Mouse (Mus musculus) liver, adult 2 months (tissue): ENCODE measurements around the gene Glis2. TPM values are rescaled to one million over a fixed set of nuclear protein-coding genes. Genes with fewer than 3 reads are reported as not detected.

Source experiments
- DNase-seq: peaks from one replicate; pipeline ENCODE4 v3.0.0-alpha.2; 2011; ENCODE audit warnings: low read depth, low spot score; ENCODE audit errors: extremely low read depth
- H3K27ac ChIP-seq: fragments of 200-500 bp; replicated peaks from 2 replicates; pipeline ENCODE4 v1.5.1; 2012; ENCODE audit warnings: low read depth, mild to moderate bottlenecking, control low read depth, inconsistent platforms, low read length; ENCODE audit not compliant: insufficient read depth
- H3K27me3 ChIP-seq: fragments of 200-500 bp; 2 replicates; pipeline ENCODE4 v1.6.1; 2012; ENCODE audit warnings: mild to moderate bottlenecking, moderate library complexity, low read length, inconsistent platforms; ENCODE audit not compliant: control insufficient read depth, insufficient read depth
- H3K36me3 ChIP-seq: fragments of 200-500 bp; 2 replicates; pipeline ENCODE4 v1.6.1; 2012; ENCODE audit warnings: low read length, inconsistent platforms; ENCODE audit not compliant: control insufficient read depth, insufficient read depth
- H3K4me1 ChIP-seq: fragments of 200-500 bp; 2 replicates; pipeline ENCODE4 v1.6.1; 2011; ENCODE audit warnings: low read length; ENCODE audit not compliant: control insufficient read depth, insufficient read depth
- H3K4me3 ChIP-seq: fragments of 200-500 bp; 2 replicates; pipeline ENCODE4 v1.5.1; 2011; ENCODE audit warnings: low read depth, mild to moderate bottlenecking, control low read depth, low read length, moderate library complexity; ENCODE audit not compliant: insufficient read depth
- H3K79me2 ChIP-seq: fragments of 200-500 bp; 2 replicates; pipeline ENCODE4 v1.6.1; 2012; ENCODE audit warnings: inconsistent platforms, mild to moderate bottlenecking, low read length, moderate library complexity; ENCODE audit not compliant: control insufficient read depth, insufficient read depth
- H3K9ac ChIP-seq: fragments of 200-500 bp; 2 replicates; pipeline ENCODE4 v1.6.1; 2012; ENCODE audit warnings: low read depth, mild to moderate bottlenecking, control low read depth, inconsistent platforms, low read length
- CTCF ChIP-seq: fragments of 200-500 bp; IDR thresholded peaks from 2 replicates; pipeline ENCODE4 v1.5.1; 2011; ENCODE audit warnings: low read depth, low read length, control low read depth
- POLR2A ChIP-seq: fragments of 200-500 bp; IDR thresholded peaks from 2 replicates; pipeline ENCODE4 v1.6.1; 2011; ENCODE audit warnings: low read length, control low read depth; ENCODE audit not compliant: insufficient read depth; ENCODE audit errors: extremely low read depth
- WGBS: fragments of 180-500 bp; shearing (Covaris S2); methylation state at CpG from one replicate; pipeline ENCODE4 v1.1.7; 2018; 5-methylcytosine and 5-hydroxymethylcytosine counted together
- polyA plus RNA-seq: library from polyadenylated mRNA; depleted of rRNA; stranded (reverse); fragments of >200 nt; gene quantifications from 2 replicates; pipeline ENCODE4 v1.2.3, GENCODE M21; 2012
- total RNA-seq: library from RNA; depleted of rRNA; stranded (reverse); fragments of >200 nt; gene quantifications from 2 replicates; pipeline ENCODE4 v1.2.3, GENCODE M21; 2014

Gene Glis2
- total and polyA plus RNA-seq, 2 experiments: 0.55 to 2.5 TPM

DNA sequence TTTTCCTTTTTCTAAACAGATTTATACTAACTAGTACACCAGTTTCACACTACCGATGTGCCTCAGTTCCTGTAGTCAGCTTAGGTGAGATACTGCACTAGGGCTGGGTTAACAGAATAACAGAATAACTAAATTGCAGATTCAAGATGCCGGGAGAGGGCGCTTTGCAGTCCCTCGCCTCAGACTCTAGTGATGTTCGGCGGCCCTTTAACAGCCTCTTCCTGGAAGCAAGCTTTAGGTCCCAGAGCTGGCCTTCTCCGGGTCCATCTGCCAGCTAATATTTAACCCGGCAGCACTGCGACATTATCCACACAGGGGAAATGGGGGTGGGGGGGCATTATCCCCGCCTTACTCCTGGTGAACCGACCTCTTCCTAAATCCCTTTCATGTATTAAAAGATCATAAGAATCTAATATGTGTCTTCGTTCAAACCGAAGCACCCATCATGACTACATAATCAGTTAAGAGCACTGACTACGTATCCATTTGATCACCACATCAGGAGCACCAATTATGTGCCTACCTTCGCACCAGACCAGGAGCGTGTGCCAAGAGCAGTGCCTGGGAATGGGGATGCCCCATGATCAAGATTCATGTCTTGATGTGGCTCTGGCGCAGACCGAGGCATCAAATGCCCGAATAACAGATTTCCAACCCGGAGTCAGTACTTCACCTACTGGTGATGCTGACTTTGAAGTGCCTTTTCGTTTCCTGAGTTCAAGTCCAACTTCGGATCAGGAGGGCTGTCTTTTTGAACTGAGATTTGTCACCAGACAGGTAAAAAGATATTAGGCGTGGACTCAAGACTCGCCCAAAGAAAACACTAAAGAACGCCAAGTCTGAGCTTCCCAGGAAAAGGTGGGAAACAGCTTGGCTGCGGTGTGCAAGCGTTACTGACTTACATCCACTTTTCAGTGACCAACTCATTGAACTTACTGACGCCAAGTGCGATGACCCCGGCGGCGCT is 1.3 kb upstream of the Glis2 start:
- no peak for TF ChIP-seq POLR2A
- TF ChIP-seq CTCF: peak; percentile 63
- H3K4me1 ChIP-seq: peaks cover 5% of the 10 kb centered on the region
- H3K4me3 ChIP-seq: peak overlapping the region; percentile 61; the same call in 1 of the 2 replicates
- H3K9ac ChIP-seq: peak overlapping the region; percentile 58
- 17% methylated on average over 32 of the region's 32 CpGs for WGBS
- DNase-seq: peak; percentile 24
- H3K36me3 ChIP-seq: no peaks in the 10 kb centered on the region
- H3K79me2 ChIP-seq: no peaks in the 10 kb centered on the region
- 0 out of 2 replicates have a peak, but pooled peaks cover 5% of the 10 kb centered on the region for H3K27me3 ChIP-seq
- H3K27ac ChIP-seq: peak overlapping the region; percentile 38

DNA sequence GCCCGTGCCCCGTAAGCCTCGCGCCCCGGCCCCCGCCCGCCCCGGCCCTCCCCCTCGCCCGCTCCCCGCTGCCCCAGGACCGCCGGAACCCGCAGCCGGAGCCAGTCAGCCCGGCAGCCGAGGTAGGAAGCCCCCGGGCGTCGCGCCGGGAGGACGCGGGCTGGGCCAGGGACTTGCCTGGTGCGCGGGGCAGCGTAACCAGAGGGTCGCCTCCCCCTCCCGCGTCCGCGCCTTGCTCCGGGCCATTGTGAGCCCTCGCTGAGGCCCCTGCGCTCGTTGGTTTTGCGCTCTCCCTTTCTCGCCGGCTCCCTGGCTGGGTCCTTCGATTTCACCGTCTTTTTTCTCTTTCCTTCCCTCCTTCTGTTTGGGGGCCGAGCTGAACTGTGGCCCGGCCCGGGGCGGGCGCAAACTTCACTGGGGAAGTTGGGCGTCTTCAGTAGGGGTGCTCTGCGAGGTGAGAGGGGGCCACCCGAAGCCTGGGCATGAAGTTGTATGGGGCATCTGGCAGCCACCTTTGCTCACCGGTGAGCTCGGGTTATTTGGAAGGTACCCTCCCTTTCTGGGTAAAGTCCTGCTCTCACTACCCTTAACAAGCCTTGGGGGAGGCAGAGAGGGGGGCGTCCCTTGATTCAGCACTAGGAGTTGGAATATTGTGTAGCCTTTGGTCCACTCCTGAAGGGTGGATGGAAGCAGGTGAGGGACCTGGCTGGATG is 457 bp downstream of the Glis2 start:
- WGBS: 6% methylated on average over 52 of the region's 52 CpGs
- no peaks in the 10 kb centered on the region for H3K79me2 ChIP-seq
- H3K36me3 ChIP-seq: no peaks in the 10 kb centered on the region
- 0 out of 2 replicates have a peak, but pooled peaks cover 5% of the 10 kb centered on the region for H3K27me3 ChIP-seq
- H3K4me1 ChIP-seq: peaks cover 5% of the 10 kb centered on the region
- H3K9ac ChIP-seq: peak overlapping the region; percentile 63
- H3K4me3 ChIP-seq: peak overlapping the region; percentile 61; the same call in 1 of the 2 replicates
- DNase-seq: no peak
- TF ChIP-seq POLR2A (no peak), CTCF (no peak)
- H3K27ac ChIP-seq: no peak overlapping the region

DNA sequence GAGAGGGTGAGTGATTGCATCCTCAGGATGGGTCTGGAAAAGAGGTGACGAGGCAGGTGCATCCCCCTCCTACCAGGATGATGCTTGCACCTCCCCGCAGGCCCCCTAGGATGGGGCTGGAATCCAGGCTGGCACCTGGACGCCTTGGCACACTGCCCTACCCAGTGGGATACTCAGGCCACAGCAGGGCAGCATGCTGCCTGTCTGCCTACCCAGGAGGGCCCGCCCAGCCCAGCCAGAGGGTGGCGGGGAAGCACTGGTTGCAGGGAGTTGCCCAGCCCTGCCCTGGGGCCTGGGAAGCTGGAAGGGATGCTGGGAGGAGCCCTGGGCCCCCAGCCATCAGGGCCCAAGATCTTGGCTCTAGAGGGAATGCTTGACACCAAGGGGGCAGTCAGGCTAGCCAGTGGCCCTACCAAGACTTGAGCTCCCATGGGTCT is 1.0 kb downstream of the Glis2 start:
- H3K27me3 ChIP-seq: 0 out of 2 replicates have a peak, but pooled peaks cover 5% of the 10 kb centered on the region
- TF ChIP-seq POLR2A (no peak), CTCF (no peak)

DNA sequence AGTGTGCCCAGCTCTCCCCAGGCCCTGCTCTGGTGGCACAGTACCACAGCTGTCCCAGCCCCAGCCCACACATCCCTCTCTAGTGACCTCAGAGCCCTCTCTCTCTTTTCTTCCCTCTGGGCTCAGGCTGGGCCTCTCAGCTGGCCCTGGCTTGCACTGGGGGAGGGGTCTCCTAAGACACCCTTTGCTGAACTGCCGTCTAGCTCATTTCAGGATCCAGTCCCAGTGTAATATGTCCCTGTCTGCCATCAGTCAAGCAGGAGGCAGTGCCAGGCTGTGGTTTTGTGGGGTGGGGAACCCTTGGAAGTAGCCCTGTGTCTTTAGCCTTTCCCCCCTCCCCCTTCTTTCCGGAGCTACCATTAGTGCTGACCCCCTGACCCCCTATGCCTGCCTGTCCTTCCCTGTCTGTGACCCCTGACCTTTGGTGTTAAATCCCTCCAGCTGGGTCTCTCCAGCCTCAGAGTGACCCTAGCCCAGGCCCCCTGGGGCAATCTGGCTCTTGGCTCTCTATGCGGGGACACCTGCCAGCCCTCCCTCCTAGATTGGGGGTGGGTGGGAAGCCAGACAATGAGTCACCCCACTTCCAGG is 1.7 kb downstream of the Glis2 start:
- Histone ChIP-seq H3K27me3 (0 out of 2 replicates have a peak, but pooled peaks cover 5% of the 10 kb centered on the region), H3K4me1 (peaks cover 5% of the 10 kb centered on the region), H3K79me2 (no peaks in the 10 kb centered on the region), H3K4me3 (peak overlapping the region; percentile 37; the same call in 1 of the 2 replicates), H3K27ac (no peak overlapping the region), H3K9ac (no peak overlapping the region), H3K36me3 (no peaks in the 10 kb centered on the region)
- TF ChIP-seq POLR2A (no peak), CTCF (no peak)
- 61% methylated on average over 3 of the region's 3 CpGs for WGBS
- DNase-seq: no peak

More for the DNA sequence above, 1.0 kb downstream of the Glis2 start:
- H3K4me3 ChIP-seq: peak overlapping the region; percentile 37; the same call in 1 of the 2 replicates
- H3K79me2 ChIP-seq: no peaks in the 10 kb centered on the region
- 82% methylated on average over 5 of the region's 5 CpGs for WGBS
- DNase-seq: no peak
- H3K27ac ChIP-seq: no peak overlapping the region
- H3K4me1 ChIP-seq: peaks cover 5% of the 10 kb centered on the region
- no peak overlapping the region for H3K9ac ChIP-seq
- H3K36me3 ChIP-seq: no peaks in the 10 kb centered on the region

DNA sequence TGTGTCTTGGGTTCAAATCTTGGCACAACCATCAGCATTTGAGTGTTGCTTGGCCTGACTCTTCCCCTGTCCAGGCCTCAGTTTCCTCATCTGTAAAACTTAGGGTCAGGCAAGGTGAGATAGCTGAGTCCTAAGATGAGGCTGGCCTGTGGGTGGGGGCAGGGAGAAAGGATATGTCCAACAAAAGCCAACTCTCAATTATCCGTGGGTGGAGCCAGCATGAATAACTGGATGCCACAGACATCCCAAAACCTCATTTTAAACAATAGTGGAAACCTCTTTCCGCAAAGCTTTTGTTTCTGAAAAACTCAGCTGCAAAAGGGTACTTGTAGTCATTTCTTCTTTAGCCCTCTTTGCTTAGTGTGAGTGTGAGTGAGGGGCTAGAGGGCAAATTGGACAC is 2.3 kb downstream of the Glis2 start:
- H3K27ac ChIP-seq: no peak overlapping the region
- DNase-seq: no peak
- 0 out of 2 replicates have a peak, but pooled peaks cover 5% of the 10 kb centered on the region for H3K27me3 ChIP-seq
- WGBS: 83% methylated on average over 2 of the region's 2 CpGs
- no peak for TF ChIP-seq POLR2A
- no peak for TF ChIP-seq CTCF
- peaks cover 5% of the 10 kb centered on the region for H3K4me1 ChIP-seq
- H3K36me3 ChIP-seq: no peaks in the 10 kb centered on the region
- no peak overlapping the region for H3K9ac ChIP-seq
- no peaks in the 10 kb centered on the region for H3K79me2 ChIP-seq
- no peak overlapping the region for H3K4me3 ChIP-seq
